Mouse (Mus musculus) testis, postnatal 14 days (tissue): ENCODE measurements around the gene Zcchc17.

ENCODE experiments used
- DNase-seq: peaks from one replicate; pipeline ENCODE4 v3.0.0; 2021; ENCODE audit warnings: low spot score

The Zcchc17 gene

DNA sequence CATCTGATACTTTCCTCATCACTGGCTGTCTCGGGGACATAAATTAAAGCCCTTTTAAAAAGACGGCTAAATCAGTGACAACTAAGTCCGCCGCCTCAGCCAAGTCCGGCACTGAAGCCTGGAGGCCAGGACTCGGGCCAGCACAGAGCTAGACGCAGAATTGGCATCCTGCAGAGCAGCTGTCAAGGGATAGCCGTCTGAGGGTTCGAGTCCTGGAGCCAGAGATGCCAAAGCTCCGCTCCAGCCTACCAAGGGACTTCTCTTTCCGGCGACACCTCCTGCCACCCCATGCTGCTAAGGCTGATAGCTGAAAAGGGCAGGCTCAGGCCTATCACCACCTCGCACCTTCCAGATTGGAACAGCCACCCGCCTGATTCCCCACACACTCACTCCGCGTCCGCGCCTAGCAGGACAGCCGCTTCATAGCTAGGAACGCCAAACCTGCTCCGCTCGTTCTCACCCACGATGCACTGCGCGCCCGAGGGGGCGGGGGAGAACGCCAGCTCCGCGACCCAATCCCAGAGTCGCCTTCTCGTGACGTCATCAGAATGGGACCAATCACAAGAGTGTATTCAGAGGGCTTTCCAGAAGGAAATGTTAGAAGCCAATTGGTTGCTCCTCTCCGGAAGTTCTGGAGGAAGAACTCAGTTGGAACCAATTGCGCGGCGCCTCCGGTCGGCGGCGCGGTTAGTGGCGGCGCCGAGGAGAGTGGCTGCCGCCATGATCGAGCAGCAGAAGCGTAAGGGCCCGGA is at the start of gene Zcchc17, which contains the start of gene Snrnp40:
TSS of gene Zcchc17 (minus strand) at position 458 of the 752 bp plus-strand sequence.
TSS of gene Snrnp40 (plus strand) at position 647 of the 752 bp plus-strand sequence.
- DNase-seq: peak; percentile 99

DNA sequence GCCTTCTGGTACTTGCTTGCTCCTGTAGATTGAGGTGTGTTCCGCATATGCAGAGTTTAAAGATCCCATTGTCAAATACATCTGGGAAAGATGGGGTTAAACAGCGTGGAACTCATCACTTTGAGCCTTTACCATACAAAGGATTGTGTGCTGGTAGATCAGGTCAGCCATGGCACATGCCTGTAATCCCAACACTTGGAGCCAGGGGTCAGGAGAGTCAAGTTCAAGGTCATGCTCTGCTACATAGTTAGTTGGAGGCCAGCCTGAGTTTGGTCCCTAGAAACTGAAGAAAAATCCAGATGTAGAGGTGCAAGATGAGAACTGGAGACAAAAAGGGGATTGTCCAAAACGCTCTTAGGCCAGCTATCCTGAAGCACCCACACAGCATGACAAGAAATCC is 31.5 kb upstream of the Zcchc17 start:
- no peak for DNase-seq

DNA sequence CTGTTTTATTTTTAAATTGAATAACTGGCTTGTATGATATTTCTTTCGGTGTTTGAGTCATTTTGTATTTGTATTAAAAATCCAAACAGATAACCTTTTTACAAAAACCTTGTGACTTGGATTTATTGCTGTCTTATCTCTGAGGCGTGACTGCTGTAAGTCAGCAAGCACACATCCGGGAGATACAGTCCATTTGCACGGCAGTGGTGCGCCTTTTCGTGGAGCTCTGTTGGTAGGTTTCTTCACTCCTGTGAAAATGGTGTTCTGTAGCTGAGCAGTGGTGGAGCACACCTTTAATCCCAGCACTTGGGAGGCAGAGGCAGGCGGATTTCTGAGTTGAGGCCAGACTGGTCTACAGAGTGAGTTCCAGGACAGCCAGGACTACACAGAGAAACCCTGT is 30.2 kb upstream of the Zcchc17 start:
- DNase-seq: no peak

DNA sequence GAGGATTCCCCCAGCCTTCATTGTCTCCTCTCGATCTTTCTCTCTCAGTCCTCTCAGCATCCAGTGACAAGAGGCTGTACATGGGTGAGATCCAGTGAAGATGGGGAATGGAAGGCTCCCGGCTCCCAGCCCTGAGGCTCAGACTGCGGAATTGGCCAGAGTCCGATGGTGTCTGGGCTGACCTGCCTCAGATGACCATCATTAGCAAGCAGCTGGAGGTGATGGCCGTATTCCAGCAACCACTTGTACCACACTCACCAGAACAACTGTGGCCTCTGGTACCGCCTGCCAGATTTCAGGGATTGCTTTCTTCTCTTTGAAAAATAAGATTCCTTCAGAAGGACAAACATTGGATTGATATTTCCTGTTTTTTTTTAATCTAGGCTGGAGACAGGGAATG is 29.8 kb upstream of the Zcchc17 start:
- DNase-seq: peak; percentile 18

DNA sequence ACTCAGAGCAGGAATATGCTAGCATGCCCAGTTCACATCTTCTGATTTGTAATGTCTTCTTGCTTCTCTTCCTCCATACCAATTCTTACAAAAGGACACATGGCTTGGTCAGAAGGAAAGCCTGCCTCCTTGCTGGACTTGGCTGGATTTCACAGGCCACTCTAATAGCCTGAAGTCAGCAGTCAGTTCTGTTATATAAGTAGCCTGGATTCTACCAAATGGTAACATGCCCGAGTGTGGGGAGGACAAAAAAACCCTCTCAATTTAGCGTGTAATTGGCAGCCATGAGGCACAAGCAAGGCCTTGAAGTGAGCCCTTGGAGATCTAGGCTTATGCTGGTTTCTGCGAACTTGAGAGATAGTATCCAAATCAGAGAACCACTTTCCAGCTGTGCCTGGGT is 27.5 kb upstream of the Zcchc17 start:
- no peak for DNase-seq

DNA sequence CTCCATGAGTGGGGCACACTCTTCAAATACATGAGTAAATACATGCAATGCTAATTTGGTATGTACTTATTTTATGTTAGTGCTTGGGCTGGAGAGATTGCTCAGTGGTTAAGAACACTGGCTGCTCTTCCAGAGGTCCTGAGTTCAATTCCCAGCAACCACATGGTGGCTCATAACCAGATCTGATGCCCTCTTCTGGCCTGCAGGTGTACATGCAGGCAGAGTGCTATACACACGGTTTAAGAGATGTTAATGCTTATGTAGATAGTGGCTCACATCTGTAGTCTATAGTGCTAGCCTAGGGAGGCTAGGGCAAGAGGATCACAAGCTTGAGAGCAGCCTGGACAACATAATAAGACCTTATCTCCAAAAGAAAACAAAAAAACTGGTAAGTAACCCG is 20.7 kb upstream of the Zcchc17 start:
- DNase-seq: no peak

DNA sequence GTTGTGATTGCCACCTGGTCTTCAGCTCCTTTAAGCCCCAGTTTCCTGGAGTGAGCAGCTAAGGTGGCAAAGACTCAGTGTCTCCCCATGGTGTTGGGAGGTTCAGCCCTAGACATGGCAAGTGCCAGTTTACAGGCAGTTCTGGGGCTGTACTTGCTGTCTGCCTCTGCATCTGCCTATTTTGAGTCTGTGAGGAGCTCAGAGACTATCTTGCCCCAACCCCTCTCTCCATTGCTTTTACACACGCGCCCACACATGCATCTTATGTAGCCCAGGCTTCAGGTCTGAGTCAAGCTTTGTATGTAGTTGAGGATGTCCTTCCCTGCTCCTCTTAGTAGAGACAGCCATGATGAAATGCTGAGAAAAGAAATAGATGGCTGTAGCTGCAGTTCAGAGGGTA is 19.4 kb upstream of the Zcchc17 start:
- no peak for DNase-seq

DNA sequence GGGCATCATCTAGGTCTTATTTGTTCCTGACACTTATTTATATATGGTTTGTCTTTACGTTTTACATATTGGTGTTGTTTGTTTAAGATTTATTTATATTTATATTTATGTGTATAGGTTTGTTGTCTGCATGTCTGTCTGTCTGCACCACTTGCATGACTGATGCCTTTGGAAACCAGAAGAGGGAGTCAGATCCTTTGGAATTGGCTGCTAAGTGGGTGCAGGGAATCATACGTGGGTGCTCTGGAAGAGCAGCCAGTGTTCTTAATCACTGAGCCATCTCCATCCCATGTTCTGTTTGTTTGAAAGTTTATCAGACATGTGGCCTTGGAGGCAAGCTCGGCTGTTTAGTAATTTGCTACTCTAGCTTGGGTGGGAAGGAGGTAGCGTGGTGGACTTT is 17.8 kb upstream of the Zcchc17 start:
- no peak for DNase-seq

DNA sequence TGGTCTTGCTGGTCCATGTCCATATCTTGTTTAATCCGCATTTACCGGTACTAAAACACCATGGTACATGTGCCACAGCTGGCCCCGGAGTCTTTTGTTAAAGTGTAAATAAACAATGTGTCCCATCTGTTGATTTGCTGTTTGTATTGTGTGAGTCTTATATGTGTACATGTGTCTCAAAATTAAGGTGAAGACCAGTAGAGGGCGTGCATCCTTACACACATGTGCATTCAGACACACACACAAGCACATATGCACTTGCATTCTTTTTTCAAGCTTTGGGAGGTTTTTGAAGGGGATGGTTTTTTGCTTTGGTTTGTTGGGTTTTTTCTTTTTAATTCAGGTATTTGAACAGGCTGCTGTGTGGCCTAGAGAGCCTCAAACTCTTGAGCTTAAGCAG is 16.9 kb upstream of the Zcchc17 start:
- no peak for DNase-seq

DNA sequence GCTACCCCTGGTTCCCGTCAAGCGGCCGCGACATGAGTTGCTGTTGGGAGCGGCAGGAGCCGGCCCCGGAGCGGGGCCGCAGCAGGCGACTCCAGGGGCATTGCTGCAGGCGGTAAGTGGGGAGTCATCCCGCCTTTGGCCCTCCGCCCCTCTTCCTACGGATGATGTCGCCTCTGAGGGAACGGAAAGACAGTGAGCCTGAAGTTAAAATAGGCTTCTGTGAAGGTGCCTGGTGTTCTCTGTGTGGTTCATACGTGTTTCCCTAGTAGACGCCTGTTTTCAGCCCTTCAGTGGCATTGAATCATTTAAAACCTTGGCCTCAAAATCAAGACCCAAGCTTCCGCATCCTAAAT is 471 bp upstream of the Zcchc17 start:
- no peak for DNase-seq

DNA sequence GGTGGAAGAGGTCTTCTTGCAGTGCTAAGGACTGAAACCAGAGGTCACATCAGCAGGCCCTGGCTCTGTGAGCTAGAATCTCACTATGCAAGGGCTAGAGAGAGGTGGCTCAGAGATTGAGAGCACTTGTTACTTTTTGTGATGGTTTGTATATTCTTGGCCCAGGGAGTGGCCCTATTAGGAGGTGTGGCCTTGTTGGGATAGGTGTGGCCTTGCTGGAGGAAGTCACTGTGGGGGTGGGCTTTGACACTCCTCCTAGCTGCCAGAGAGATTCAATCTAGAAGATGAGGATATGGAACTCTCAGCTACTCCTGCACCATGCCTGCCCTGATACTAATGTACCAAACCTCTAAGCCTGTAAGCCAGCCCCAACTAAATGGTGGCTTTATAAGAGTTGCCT is 1.8 kb downstream of the Zcchc17 start:
- DNase-seq: no peak

DNA sequence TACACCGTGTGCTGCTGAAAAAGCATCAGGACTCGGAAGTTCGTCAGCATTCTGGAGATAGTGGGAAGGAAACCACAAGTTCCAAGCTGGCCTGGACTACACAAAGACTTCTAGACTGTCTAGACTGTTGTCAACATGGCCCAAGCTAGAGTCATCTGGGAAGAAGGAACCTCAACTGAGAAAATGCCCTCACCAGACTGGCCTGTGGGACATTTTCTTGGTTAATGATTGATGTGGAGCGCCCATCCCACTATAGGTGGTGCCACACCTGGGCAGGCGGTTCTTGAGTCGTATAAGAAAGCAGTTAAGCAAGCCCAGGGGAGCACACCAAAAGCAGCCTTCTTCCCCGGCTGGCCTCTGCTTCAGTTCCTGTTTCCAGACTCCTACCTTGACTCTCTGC is 7.2 kb downstream of the Zcchc17 start:
- DNase-seq: no peak

DNA sequence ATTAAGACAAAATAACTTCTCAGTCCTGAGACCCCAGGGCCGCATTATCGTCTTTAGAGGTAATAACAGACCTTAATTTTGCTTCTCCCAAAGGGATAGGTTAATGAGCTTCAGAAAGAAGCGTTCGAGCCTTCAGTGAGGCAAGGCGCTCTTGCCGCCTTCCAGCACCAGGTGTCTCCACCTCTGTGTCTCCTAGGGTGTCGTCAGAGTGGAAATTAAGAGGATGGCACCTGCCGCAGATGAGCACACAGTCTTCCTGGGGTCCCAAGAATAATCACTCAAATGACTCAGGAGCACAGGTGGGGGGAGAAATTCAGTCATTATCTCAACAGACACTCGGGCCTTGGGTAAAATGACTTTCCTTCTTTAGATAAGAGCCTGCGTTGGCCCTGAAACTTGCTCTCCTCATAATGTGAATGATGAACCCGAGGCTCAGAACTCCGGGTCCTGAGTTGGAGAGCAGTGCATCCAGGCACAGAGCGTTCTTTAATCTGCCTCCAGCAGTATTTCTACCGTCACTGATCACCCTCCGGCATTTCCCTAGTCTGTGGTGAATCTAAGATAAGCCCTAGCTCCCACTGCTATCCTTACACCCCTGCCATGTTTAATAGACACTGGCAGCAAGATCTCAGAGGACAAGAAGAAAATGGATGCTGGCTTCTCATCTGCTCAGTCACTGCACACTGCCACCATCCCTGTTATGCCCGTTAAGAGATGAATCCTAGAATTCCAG is 8.9 kb downstream of the Zcchc17 start:
- no peak for DNase-seq

DNA sequence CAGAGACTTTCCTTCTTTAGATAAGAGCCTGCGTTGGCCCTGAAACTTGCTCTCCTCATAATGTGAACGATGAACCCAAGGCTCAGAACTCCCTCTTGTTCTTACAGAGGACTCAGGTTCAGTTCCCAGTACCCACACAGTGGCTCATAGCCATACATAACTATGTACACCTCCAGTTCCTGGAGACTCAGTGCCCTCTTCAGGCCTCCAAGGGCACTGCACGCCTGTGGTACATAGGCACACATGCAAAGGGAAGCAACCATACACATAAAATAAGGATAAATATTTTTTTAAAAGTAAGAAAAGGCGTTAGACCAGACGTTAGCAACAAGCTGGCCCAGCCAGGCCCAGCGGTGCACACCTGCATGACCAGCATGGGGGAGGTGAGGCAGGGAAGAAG is 10.1 kb downstream of the Zcchc17 start:
- DNase-seq: no peak

DNA sequence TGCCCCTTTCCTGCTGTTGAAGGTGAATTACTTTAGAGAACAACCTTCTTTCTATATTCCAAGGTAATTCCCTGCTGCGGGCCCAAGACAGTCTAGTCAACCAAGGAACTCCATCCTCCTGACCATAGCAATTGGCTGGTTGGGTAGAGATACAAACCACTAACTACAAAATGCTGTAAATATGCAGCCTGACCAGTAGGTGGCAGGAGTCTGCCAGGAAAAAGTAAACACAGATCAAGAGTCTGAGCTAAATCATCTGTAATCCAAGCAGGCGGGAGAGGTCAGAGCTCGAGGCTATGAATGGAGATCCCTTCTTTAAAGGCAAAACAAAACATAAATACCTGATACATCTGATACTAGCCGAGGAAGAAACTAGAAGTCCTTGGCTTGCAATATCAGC is 18.1 kb downstream of the Zcchc17 start:
- no peak for DNase-seq

DNA sequence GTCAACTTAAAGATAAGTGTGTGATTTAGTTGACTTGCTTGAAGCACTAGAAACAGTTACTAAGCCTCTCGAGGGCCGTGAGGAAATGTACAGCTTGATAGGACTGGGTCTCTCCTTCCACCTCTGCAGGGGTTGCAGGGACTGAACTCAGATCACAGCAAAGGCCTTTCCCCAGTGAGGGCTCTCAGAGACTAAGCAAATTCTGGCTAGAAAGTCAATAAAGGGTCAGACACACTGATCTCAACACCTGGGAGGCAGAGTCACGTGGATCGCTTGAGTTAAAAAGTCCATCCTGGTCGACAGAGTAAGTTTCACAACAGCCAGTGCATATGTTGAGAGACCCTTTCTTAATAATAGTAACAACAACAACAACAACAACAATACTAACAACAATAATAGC is 23.9 kb downstream of the Zcchc17 start:
- DNase-seq: no peak

DNA sequence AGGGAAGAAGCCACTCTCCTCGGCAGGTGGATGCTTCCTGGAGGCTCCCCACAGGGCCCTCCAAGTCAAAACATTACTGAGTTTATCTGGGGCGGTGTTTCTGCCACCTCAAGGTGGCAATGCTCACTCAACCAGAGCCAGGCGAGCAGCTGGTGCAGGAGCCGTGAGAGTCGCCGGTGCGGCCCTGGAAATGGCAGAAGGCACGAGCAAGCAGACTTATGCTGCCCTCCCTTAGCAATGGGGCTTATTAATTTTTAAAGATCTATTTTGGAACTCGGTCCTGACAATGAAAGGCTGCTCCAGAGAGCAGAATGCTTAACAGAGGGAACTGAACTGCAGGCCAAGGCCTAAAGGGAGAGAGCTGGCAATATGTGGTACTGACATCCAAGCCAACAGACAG is 32.4 kb downstream of the Zcchc17 start:
- no peak for DNase-seq

DNA sequence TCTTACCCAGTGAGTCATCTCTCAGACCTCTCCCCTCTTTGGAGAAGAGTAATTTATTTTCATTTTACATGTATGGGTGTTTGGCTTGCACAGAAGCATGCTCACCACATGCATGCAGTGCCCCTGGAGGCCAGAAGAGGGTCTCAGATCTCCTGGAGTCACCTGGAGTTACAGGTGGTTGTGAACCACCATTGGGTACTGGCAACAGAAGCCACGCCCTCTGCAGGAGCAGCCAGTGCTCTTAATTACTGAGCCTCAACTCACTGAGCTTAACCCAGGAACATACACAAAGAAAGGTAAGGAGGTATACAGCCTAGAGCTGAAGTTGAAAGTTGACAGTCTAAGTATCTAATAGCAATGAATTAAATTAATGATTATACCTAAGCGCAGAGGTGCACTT is 34.3 kb downstream of the Zcchc17 start:
- no peak for DNase-seq

DNA sequence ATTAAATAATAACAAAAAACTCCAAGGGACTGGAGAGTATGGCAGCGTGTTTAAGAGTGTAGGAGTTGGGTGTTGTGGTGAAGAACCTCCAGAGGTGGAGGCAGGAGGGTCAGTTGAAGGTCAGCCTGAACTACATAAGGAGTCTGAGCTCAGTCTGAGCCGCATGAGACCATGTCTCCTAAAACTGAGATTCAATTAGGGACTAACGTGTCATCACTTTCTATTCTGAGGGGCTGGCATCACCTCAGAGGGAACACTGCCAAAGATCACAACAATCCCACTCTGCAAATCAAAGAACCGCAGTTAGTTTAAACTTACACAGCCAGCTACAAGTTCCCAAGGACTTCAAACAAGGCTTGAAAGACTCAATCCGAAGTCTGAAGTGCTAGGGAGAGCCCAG is 36.1 kb downstream of the Zcchc17 start:
- DNase-seq: no peak

DNA sequence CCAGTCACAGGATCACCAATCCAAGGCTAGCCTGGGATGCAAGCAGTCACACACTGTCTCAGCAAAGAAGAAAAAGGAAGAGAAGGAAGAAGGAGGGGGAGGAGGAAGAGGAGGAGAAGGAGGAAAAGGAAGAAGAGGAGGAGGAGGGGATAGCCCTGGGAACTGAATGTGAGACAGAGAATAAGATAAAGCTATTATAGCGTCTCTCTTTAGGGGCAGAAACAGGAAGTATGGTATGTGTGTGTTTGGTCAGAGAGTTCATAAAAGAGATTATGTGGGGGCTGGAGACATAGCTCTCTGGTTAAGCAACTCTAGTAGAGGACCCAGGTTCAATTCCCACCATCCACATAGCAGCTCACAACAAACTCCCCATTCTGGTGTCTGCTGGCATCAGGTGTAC is 36.6 kb downstream of the Zcchc17 start:
- no peak for DNase-seq

DNA sequence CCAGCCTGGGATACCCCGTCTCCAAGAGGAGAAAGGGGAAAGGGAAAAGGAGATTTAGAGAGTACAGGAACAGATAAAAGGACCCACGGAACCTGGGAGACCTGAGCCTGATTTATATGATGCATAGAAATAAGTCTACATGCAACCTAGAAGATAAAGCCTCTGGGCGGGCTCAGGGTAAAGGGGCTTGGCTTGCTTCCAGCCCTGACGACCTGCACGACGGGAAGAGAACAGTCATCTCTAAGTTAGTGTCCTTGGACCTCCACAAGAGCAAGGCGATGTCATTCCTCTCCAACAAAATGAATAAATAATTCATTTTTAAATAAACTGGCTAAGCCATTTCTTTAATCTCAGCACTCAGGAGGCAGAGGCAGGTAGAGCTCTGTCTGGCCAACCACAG is 37.2 kb downstream of the Zcchc17 start:
- no peak for DNase-seq

DNA sequence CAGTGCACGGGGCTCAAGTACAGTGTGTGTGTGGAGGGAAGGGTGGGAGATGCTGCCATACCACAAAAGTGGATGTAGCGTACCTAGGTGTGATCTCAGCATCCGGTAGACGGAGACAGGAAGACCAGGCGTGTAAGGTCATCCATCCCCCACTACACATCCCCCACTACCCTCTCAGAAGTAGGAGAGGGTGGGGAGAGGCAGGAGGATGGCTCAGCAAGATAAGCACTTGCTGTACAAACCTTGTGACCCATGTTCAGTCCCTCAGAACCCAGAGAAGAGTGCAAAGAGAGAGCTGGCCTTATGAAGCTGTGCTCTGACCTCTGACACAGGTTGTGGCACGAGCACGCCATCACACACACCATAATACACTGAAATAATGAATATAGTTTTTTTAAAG is 38.1 kb downstream of the Zcchc17 start:
- no peak for DNase-seq

DNA sequence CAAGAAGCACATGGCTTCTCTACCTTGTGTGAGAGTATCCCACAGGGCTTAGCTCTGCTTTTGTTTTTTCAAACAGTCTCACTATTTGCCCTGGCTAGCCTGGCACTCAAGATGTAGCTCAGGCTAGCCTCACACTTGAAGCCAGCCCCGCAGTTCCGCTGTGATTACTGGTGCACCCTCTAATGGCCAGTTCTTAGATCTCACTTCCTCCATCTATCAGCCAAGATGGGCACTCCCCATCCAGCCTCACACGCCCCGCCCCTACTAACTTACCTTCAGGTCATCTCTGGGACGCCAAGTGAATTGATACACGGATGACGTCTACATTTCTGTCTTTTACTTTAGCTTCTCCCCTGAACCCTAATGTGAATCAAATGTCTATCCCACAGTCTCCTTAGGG is 40.2 kb downstream of the Zcchc17 start:
- no peak for DNase-seq

DNA sequence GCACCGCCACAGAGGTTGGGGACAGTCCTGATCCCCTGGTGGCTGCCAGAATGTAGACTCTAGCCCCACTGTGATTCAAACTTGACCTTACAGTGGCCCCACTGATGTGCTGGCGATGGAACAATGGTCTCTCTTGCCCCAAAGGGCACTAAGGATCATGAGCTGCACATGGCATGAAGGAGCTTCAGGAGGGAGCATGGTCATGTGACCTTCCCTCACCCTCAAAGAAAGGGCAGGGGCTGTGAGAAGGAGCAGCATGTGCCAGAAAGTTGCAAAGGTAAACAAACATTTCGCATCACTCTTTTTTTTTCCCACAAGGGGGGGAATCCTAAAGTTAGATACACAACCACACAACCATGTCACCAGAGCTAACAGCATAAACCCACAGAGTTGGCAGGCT is 41.6 kb downstream of the Zcchc17 start:
- DNase-seq: no peak
